Mouse (Mus musculus) stomach, postnatal 0 days (tissue): ENCODE data around the gene Safb. TPM values are rescaled to one million over a fixed set of nuclear protein-coding genes. Genes with fewer than 3 reads are reported as not detected.

Experiments
- ATAC-seq: fragments of 200-750 bp; cut with Nextera tagmentation; 2 replicates; pipeline ENCODE4 v1.8.0; 2017; ENCODE audit not compliant: low FRiP score, low TSS enrichment
- DNase-seq: peaks from one replicate; pipeline ENCODE4 v3.0.0-alpha.2; 2016; ENCODE audit warnings: low spot score
- H3K27ac ChIP-seq: fragments of 300-500 bp; sonication (generic); replicated peaks from 2 replicates; pipeline ENCODE4 v1.5.1; 2014; ENCODE audit warnings: mild to moderate bottlenecking, control low read depth
- H3K27me3 ChIP-seq: fragments of 300-500 bp; sonication (generic); 2 replicates; pipeline ENCODE4 v1.6.1; 2014; ENCODE audit warnings: low read length; ENCODE audit not compliant: control insufficient read depth, insufficient read depth
- H3K36me3 ChIP-seq: fragments of 300-500 bp; sonication (generic); 2 replicates; pipeline ENCODE4 v1.6.1; 2014; ENCODE audit warnings: low read length, mixed read lengths; ENCODE audit not compliant: control insufficient read depth, insufficient read depth
- H3K4me1 ChIP-seq: fragments of 300-500 bp; sonication (generic); replicated peaks from 2 replicates; pipeline ENCODE4 v1.6.1; 2014; ENCODE audit warnings: antibody characterized with exemption; ENCODE audit not compliant: control insufficient read depth, insufficient read depth
- H3K4me2 ChIP-seq: fragments of 300-500 bp; sonication (generic); replicated peaks from 2 replicates; pipeline ENCODE4 v1.6.1; 2014; ENCODE audit warnings: low read depth, mild to moderate bottlenecking, control low read depth, moderate library complexity
- H3K4me3 ChIP-seq: fragments of 300-500 bp; sonication (generic); 2 replicates; pipeline ENCODE4 v1.5.1; 2014; ENCODE audit warnings: low read depth, low read length, control low read depth
- H3K9ac ChIP-seq: fragments of 300-500 bp; sonication (generic); 2 replicates; pipeline ENCODE4 v1.6.1; 2014; ENCODE audit warnings: mild to moderate bottlenecking, low read length, control low read depth, mixed read lengths
- H3K9me3 ChIP-seq: fragments of 300-500 bp; sonication (generic); 2 replicates; pipeline ENCODE4 v1.6.1; 2016; ENCODE audit warnings: low read length; ENCODE audit not compliant: control insufficient read depth
- CTCF ChIP-seq: IDR thresholded peaks from 2 replicates; pipeline ENCODE4 v1.5.1; 2016; ENCODE audit warnings: antibody characterized with exemption, low read depth, mild to moderate bottlenecking, moderate library complexity
- EP300 ChIP-seq: optimal IDR thresholded peaks from 2 replicates; pipeline ENCODE3; 2016; ENCODE audit warnings: antibody characterized with exemption
- WGBS: fragments of 180-500 bp; shearing (Covaris S2); extraction: QIAGEN DNeasy Blood & Tissue Kit; methylation state at CpG from one replicate; pipeline ENCODE4 v1.1.7; 2014; 5-methylcytosine and 5-hydroxymethylcytosine counted together
- polyA plus RNA-seq: library from polyadenylated mRNA; unstranded; fragments of >200 nt; fragmentation: Nextera tagmentation; extraction: Ambion mirVana; gene quantifications from 2 replicates; pipeline ENCODE4 v1.2.1, GENCODE M21; 2015

Safb gene
- polyA plus RNA-seq: 34.7 and 38.6 TPM in 2 replicates

DNA sequence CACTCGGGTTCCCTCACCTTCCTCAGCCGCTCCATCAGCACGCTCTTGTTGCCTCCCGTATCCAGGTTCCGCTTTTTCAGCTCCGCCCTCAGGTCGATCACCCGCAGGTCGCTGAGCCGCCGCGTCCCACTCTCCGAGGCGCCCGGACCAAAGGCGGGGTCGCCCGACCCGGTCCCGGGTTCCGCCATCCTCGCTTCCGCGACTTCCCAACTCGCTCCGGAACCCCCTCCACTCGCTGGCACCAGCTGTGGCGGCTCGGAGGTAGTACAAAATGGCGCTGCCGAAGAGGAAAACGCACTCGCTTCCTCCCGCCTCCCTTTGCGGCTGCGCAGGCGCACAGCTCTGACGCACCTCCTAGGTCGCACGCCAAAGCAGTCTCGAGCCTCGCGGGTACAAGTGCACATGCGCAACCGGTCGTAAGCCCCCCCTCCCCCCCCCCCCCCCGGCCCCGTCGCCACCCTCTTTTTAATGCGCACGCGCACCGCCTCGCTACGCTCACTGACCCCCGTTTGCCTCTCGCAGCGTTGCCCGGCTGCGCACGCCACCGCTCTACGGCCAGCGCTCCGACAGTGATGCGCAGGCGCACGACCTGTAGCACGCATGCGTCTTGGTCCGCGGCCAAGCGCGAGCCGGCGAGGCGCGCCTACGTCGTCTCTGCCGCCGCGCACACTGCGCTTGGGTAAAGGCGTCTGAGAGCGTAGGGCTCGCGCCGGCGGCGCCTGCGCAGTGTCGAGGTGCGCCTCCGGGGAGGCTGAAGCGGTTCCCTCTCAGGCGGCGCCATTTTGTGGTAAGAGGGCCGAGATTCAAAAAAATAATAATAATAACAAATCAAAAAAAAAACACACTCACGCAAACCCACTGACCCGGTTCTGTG, at the start of gene Safb, which contains the start of gene Safb2:
Gene Safb, plus strand, starts transcription at position 569 of the 874 bp plus-strand sequence.
Gene Safb2, minus strand, starts transcription at position 329 of the 874 bp plus-strand sequence.
- Histone ChIP-seq H3K4me1 (peaks cover 14% of the 10 kb centered on the region; the same call in 1 of the 2 replicates), H3K4me3 (peak within 1 kb of the TSS; percentile 93), H3K9ac (peak within 1 kb of the TSS; percentile 97), H3K27ac (peak within 1 kb of the TSS; percentile 98), H3K4me2 (peak within 1 kb of the TSS; percentile 86), H3K9me3 (no peaks in the 10 kb centered on the region), H3K36me3 (peaks cover 15% of the 10 kb centered on the region; the same call in 1 of the 2 replicates), H3K27me3 (no peaks in the 10 kb centered on the region)
- WGBS: under 1% methylated on average over 87 of the region's 101 CpGs
- TF ChIP-seq CTCF (peak; percentile 16; the same call in 1 of the 2 replicates), EP300 (no peak)
- DNase-seq (peak; percentile 99), ATAC-seq (peak; percentile 95)

DNA sequence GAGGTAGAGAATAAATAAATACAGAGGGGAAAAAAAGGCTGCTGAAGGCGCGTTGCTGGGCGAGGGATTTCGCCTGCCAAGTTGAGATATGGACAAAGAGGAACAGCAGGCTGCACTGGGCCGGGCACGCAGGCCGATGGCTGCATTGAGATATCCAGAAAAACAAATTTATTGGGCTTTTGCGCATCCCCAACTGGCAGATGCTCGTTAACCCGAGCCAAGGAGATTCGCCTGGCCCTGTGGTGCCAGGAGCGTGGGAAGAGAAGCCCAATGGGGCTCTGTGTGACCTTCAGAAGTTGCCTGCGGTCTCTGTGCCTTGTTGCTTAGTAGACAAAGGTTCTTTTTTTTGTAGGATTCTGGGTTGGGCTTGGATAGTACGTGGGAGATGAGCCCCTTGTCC, 48.4 kb upstream of the Safb start:
- no peak overlapping the region for H3K4me3 ChIP-seq
- H3K27ac ChIP-seq: no peak overlapping the region
- no peak overlapping the region for H3K9ac ChIP-seq
- no peaks in the 10 kb centered on the region for H3K36me3 ChIP-seq
- WGBS: 57% methylated on average over 14 of the region's 14 CpGs
- H3K4me2 ChIP-seq: no peak overlapping the region
- TF ChIP-seq EP300 (no peak), CTCF (no peak)
- DNase-seq: no peak
- H3K4me1 ChIP-seq: no peaks in the 10 kb centered on the region
- H3K9me3 ChIP-seq: no peaks in the 10 kb centered on the region
- no peak for ATAC-seq
- H3K27me3 ChIP-seq: no peaks in the 10 kb centered on the region

- Histone ChIP-seq H3K4me3 (no peak overlapping the region), H3K9me3 (no peaks in the 10 kb centered on the region), H3K27ac (no peak overlapping the region), H3K4me2 (no peak overlapping the region), H3K4me1 (no peaks in the 10 kb centered on the region), H3K27me3 (no peaks in the 10 kb centered on the region), H3K9ac (no peak overlapping the region), H3K36me3 (no peaks in the 10 kb centered on the region)
- peak; percentile 12 for DNase-seq
- WGBS: 64% methylated on average over 3 of the region's 3 CpGs
- TF ChIP-seq CTCF (no peak), EP300 (no peak)
- no peak for ATAC-seq
Measured at GRCm38 (mm10) chr17:56536874-56537273, 47.8 kb upstream of the Safb start.

DNA sequence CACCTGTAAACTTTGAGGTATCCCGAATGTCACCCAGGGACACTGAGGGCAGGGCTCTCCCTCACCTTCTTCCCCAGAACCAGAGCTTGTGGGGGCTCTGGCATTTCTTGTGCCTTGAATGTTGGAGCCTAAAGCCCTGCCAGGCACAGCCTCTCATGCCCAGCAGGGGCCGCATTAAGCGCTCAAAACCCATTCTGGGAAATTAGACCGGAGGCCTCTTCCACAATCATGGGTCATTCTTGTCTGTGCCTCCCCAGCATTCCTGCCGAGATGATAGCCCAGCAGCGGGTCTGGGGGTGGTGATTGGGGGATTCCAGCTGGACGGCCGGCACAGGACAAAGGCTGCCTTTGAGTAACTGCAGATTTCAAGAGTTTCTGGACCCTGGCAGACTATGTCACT, 46.7 kb upstream of the Safb start:
- no peak for ATAC-seq

GRCm38 (mm10) chr17:56540562-56540975, 44.1 kb upstream of the Safb start:
- Histone ChIP-seq H3K9me3 (no peaks in the 10 kb centered on the region), H3K4me3 (no peak overlapping the region), H3K27ac (no peak overlapping the region), H3K36me3 (no peaks in the 10 kb centered on the region), H3K4me1 (no peaks in the 10 kb centered on the region), H3K27me3 (no peaks in the 10 kb centered on the region), H3K4me2 (no peak overlapping the region), H3K9ac (no peak overlapping the region)
- DNase-seq: peak; percentile 22
- ATAC-seq: peak; percentile 40
- WGBS: 24% methylated on average over 6 of the region's 6 CpGs
- TF ChIP-seq CTCF: no peak
- no peak for TF ChIP-seq EP300

More for the DNA sequence above, 46.7 kb upstream of the Safb start:
- no peaks in the 10 kb centered on the region for H3K4me1 ChIP-seq
- peak; percentile 21 for DNase-seq
- no peak for TF ChIP-seq EP300
- peak; percentile 44 for TF ChIP-seq CTCF
- no peak overlapping the region for H3K4me2 ChIP-seq
- no peak overlapping the region for H3K27ac ChIP-seq
- WGBS: 40% methylated on average over 8 of the region's 8 CpGs
- no peak overlapping the region for H3K9ac ChIP-seq
- no peaks in the 10 kb centered on the region for H3K36me3 ChIP-seq
- H3K4me3 ChIP-seq: no peak overlapping the region
- no peaks in the 10 kb centered on the region for H3K9me3 ChIP-seq
- no peaks in the 10 kb centered on the region for H3K27me3 ChIP-seq

- Histone ChIP-seq H3K27ac (no peak overlapping the region), H3K4me2 (no peak overlapping the region), H3K4me1 (no peaks in the 10 kb centered on the region), H3K27me3 (no peaks in the 10 kb centered on the region), H3K36me3 (no peaks in the 10 kb centered on the region), H3K9me3 (no peaks in the 10 kb centered on the region), H3K9ac (no peak overlapping the region), H3K4me3 (no peak overlapping the region)
- ATAC-seq (no peak), DNase-seq (no peak)
- no peak for TF ChIP-seq EP300
- TF ChIP-seq CTCF: no peak
- 48% methylated on average over 8 of the region's 8 CpGs for WGBS
Measured at GRCm38 (mm10) chr17:56542736-56543135, 41.9 kb upstream of the Safb start.
